Mouse (Mus musculus) liver, embryonic 14.5 days (tissue): ENCODE results near the gene Atg4d. TPM values are rescaled to one million over a fixed set of nuclear protein-coding genes. Genes with fewer than 3 reads are reported as not detected.

Experiments
- ATAC-seq: fragments of 200-750 bp; cut with Nextera tagmentation; 2 replicates; pipeline ENCODE4 v1.8.0; 2017; ENCODE audit warnings: moderate number of reproducible peaks, mild to moderate bottlenecking, moderate library complexity; ENCODE audit not compliant: insufficient read depth
- DNase-seq, 3 experiments: peaks; one replicate each; pipeline ENCODE4 v3.0.0-alpha.2; 2012 to 2013; ENCODE audit warnings: low read depth in 3 of 3, low spot score in 3 of 3
- H3K27ac ChIP-seq: fragments of 300-500 bp; sonication (generic); 2 replicates; pipeline ENCODE4 v1.5.1; 2014; ENCODE audit warnings: moderate library complexity, mild to moderate bottlenecking, control low read depth, inconsistent platforms
- H3K27me3 ChIP-seq: fragments of 300-500 bp; sonication (generic); 2 replicates; pipeline ENCODE4 v1.6.1; 2014; ENCODE audit warnings: mild to moderate bottlenecking, low read length, moderate library complexity; ENCODE audit not compliant: control insufficient read depth, insufficient read depth
- H3K36me3 ChIP-seq: fragments of 300-500 bp; sonication (generic); replicated peaks from 2 replicates; pipeline ENCODE4 v1.6.1; 2014; ENCODE audit warnings: low read depth; ENCODE audit not compliant: control insufficient read depth, insufficient read depth
- H3K4me1 ChIP-seq, 2 experiments: fragments of 200-500 bp in 1 of 2; fragments of 300-500 bp in 1 of 2; sonication (generic) in 1 of 2; replicated peaks; 2 replicates each; pipeline ENCODE4 v1.6.1; 2012 to 2014; ENCODE audit warnings: antibody characterized with exemption in 1 of 2, inconsistent platforms in 1 of 2, low read length in 1 of 2; ENCODE audit not compliant: control insufficient read depth in 2 of 2, insufficient read depth in 2 of 2
- H3K4me2 ChIP-seq: fragments of 300-500 bp; sonication (generic); 2 replicates; pipeline ENCODE4 v1.6.1; 2014; ENCODE audit warnings: low read depth, mild to moderate bottlenecking, control low read depth, moderate library complexity
- H3K4me3 ChIP-seq, 2 experiments: fragments of 200-500 bp in 1 of 2; fragments of 300-500 bp in 1 of 2; sonication (generic) in 1 of 2; 2 replicates each; pipeline ENCODE4 v1.5.1; 2012 to 2014; ENCODE audit warnings: low read depth in 2 of 2, low read length in 2 of 2, mild to moderate bottlenecking in 2 of 2, control low read depth in 1 of 2, inconsistent platforms in 1 of 2, moderate library complexity in 1 of 2; ENCODE audit not compliant: insufficient read depth in 1 of 2
- H3K9ac ChIP-seq: fragments of 300-500 bp; sonication (generic); replicated peaks from 2 replicates; pipeline ENCODE4 v1.6.1; 2014; ENCODE audit warnings: mild to moderate bottlenecking, control low read depth, moderate library complexity
- H3K9me3 ChIP-seq: fragments of 300-500 bp; sonication (generic); 2 replicates; pipeline ENCODE4 v1.6.1; 2016; ENCODE audit warnings: low read length, mixed read lengths; ENCODE audit not compliant: control insufficient read depth
- CTCF ChIP-seq: IDR thresholded peaks from 2 replicates; pipeline ENCODE4 v1.5.1; 2016; ENCODE audit warnings: antibody characterized with exemption, low read depth, control low read depth
- EP300 ChIP-seq: IDR thresholded peaks from 2 replicates; pipeline ENCODE4 v1.6.1; 2016; ENCODE audit warnings: antibody characterized with exemption, low read depth
- WGBS: fragments of 180-500 bp; shearing (Covaris S2); extraction: QIAGEN DNeasy Blood & Tissue Kit; methylation state at CpG from one replicate; pipeline ENCODE4 v1.1.7; 2014; ENCODE audit not compliant: insufficient replicate concordance; 5-methylcytosine and 5-hydroxymethylcytosine counted together
- polyA plus RNA-seq, 2 experiments: library from polyadenylated mRNA; depleted of rRNA in 1 of 2; stranded (reverse) in 1 of 2; unstranded in 1 of 2; fragments of >200 nt; fragmentation: Nextera tagmentation in 1 of 2; extraction: Ambion mirVana in 1 of 2; gene quantifications; 2 replicates each; pipeline versions ENCODE4 v1.2.1 to v1.2.3; 2012 to 2014

Gene Atg4d
- polyA plus RNA-seq, 2 experiments: 38.9 to 69.3 TPM

DNA sequence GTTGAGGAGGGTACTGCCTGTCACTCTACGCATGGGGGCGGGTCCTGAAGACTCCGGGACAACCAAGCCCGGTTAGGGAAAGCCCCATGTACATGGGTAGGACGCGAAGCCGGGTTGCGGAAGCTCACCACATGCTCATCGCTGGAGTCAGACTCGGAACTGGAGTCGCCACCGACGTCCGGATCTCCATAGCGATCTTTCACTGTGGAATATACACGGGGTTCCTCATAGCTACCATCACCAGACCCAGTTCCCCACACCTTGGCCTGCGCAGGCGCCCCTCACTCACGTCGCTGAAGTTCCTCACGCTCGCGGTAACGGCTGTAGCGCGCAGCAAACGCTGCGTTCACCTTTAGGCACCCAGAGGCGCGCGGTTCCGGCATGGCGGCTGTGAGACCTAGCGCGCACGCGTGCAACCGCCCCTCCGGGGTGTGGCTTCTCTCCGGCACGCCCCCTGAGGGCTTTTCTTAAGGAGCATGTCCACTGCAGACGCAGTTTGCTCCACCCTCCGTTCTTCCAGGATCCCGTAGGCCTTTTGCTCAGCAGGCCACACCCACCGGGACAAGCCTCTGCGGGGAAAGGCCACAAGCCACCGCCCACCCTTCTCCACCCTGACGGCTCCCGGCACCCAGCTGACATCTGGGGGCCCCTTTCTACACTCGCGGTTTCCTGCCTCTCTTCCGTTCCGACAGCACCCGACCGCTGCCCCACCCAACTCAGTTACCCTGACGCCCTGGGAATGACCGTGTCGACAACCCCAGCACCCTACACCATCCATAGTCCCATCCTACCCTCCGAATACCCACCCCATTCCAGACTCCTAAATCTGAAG lies 22.7 kb downstream of the Atg4d start, which contains the start of gene Kri1:
Kri1 (minus strand) TSS at position 399 of the 832 bp plus-strand sequence.
- ATAC-seq (peak; percentile 74), DNase-seq (peak; percentile 99 to 100 (median 99))
- peak within 1 kb of the TSS; percentile 87 for H3K27ac ChIP-seq
- peak within 1 kb of the TSS; percentile 92 for H3K4me3 ChIP-seq
- H3K9ac ChIP-seq: peak within 1 kb of the TSS; percentile 96
- no peaks in the 10 kb centered on the region for H3K9me3 ChIP-seq
- no peaks in the 10 kb centered on the region for H3K27me3 ChIP-seq
- WGBS: under 1% methylated on average over 59 of the region's 59 CpGs
- peaks cover 32% of the 10 kb centered on the region for H3K36me3 ChIP-seq
- H3K4me2 ChIP-seq: peak within 1 kb of the TSS; percentile 80
- TF ChIP-seq EP300 (peak; percentile 51), CTCF (no peak; the same call in 1 of the 2 replicates)
- peaks cover 27% of the 10 kb centered on the region in 2 experiments for H3K4me1 ChIP-seq

DNA sequence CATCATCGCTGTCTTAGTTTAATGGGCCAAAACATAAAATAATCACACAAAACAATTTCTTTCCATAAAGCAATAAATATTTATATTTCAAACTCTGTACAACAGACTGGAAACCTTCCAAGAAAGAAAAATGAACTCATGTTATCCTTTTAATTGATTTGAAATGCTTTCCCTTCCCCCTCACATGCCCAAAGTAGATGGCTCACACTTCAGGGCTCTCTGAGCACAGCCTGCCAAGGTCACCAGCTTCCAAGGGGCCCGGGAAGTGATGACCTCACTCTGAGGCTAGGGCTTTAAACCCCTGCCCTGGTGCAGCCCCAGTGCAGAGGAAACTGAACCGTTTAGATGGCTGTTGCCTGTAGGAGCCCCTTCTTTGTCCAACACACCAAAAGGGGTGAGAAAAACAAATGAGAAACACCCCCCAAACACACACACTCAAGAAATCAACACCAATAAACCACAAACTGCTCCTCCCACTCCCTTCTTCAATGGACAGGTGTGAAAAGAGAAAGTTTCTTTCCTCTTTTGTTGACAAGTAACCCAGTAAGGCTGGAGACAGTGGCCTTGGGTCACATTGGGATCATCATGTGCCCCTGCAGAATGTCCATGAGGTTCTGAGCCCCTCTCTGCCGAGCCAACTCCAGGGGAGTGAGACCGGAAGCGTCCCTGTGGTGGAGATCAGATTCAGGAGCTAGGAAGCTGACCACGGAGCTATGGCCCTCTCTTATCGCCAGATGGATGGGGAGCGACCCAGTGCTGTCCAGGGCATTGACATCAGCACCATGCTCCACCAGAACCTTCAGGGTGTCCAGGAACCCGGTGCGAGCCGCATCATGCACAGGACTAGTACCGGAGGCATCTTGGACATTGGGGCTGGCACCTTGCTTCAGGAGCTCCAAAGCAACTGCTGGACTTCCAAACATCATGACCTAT lies 23.6 kb downstream of the Atg4d start:
- TF ChIP-seq CTCF (no peak), EP300 (no peak)
- Histone ChIP-seq H3K27ac (peak overlapping the region; percentile 87), H3K4me1 (peaks cover 27% of the 10 kb centered on the region in 2 experiments), H3K4me2 (peak overlapping the region; percentile 80), H3K36me3 (peaks cover 29% of the 10 kb centered on the region), H3K9ac (peak overlapping the region; percentile 96), H3K27me3 (no peaks in the 10 kb centered on the region), H3K9me3 (no peaks in the 10 kb centered on the region), H3K4me3 (peak overlapping the region; percentile 92)
- whole genome bisulfite sequencing: 49% methylated on average over 13 of the region's 13 CpGs
- no peak for DNase-seq
- ATAC-seq: no peak

- H3K4me2 ChIP-seq: peak overlapping the region; percentile 80
- H3K27ac ChIP-seq: peak overlapping the region; percentile 87
- peaks cover 27% of the 10 kb centered on the region in 2 experiments for H3K4me1 ChIP-seq
- WGBS: 59% methylated on average over 2 of the region's 2 CpGs
- ATAC-seq (no peak), DNase-seq (no peak)
- no peaks in the 10 kb centered on the region for H3K9me3 ChIP-seq
- peaks cover 25% of the 10 kb centered on the region for H3K36me3 ChIP-seq
- H3K27me3 ChIP-seq: no peaks in the 10 kb centered on the region
- no peak for TF ChIP-seq CTCF
- TF ChIP-seq EP300: no peak
- peak overlapping the region; percentile 92 for H3K4me3 ChIP-seq
- peak overlapping the region; percentile 96 for H3K9ac ChIP-seq
Observed at GRCm38 (mm10) chr9:21289337-21289671, 24.2 kb downstream of the Atg4d start.

- ATAC-seq: peak; percentile 4
Observed at GRCm38 (mm10) chr9:21290589-21290988, 25.5 kb downstream of the Atg4d start.

More at GRCm38 (mm10) chr9:21290589-21290988, 25.5 kb downstream of the Atg4d start:
- no peaks in the 10 kb centered on the region for H3K27me3 ChIP-seq
- H3K27ac ChIP-seq: peak overlapping the region; percentile 87
- H3K4me2 ChIP-seq: peak overlapping the region; percentile 80
- TF ChIP-seq CTCF (no peak), EP300 (no peak)
- peaks cover 13% of the 10 kb centered on the region for H3K36me3 ChIP-seq
- H3K4me1 ChIP-seq: peaks cover 26 to 27% of the 10 kb centered on the region in 2 experiments
- WGBS: under 1% methylated on average over 20 of the region's 20 CpGs
- H3K4me3 ChIP-seq: peak overlapping the region; percentile 92
- H3K9me3 ChIP-seq: no peaks in the 10 kb centered on the region
- peak overlapping the region; percentile 96 for H3K9ac ChIP-seq
- DNase-seq: no peak
